Mouse (Mus musculus): Measurements from ENCODE around the gene Rassf5.
A peak's percentile ranks its signal among the peaks of the same experiment; 100 is the strongest.

Rassf5 gene

DNA sequence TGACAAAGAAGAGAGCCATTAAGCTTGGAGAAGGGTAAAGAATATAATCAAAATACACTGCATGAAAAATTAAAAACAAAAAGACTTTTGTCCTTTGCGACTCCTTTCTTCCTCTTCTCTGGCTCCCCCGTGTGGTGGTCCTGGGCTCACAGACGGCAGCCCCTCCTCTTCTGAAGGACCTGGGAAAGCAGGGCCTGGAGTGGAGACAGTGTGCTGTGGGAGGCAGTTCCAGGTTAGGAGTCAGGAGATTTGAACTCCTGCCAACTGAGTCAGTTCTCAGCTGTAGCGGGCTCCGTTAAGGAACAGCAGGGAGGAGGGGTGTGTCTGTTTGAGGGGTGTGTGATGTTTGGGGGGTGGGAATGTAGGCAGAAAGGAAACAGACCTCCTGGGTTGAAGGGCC, 37.5 kb downstream of the Rassf5 start:
- peak; percentile 69 to 86 for DNase-seq

DNA sequence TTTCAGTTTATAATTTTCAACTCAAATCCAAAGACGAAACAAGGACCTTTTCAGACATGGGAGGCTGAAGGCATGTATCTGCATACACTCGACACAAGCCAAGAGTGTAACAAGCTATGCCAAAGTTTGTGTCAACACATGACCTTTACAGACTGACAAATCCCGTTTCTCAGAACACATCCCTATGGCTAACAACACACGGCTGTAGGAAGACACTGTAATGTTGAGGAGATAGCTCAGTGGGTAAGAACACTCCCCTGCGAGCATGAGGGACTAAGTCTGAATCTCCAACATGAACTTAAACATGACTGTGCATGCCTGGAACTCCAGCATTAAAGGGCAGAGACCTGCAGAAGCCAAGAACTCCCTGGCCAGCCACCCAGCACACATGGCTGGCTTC, 38.7 kb downstream of the Rassf5 start:
- no peak for DNase-seq

DNA sequence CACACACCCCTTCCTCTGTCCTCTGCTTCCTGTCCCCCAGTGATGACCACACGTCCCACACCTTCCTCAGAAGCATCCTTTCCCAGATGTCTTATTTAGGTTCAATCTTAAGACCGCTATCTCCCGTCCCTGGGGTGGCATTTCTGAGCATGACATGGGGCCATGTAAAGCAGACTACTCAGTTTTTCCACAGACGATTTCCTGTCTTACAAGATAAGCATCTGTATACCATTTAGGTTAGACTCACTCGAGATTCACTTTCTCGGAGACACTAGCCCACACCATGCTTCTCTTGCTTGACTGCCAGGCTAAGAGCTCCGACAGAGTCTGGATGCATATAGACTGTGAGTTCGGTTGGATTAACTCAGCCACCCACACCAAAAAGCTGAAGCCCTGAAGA, 40.6 kb downstream of the Rassf5 start:
- DNase-seq, result no peak

DNA sequence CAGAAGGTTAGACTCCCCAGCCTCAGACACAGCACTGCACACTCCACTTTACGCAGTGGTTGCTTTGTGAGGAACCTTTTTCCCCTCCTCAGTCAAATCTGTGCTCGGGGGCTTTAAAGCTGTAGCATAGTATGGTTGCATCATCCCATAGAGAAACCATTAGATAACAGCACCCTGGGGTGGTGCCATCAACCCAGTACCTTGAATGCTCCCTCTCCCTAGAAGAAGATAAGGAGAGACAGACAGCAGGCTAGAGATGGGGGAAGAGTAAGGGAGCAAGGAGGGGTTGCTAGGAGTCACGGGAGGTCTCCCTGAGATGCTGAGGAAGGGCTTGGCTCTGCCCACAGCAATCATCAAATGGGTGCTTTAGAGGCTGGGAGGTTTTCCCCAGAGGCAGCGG, 43.7 kb downstream of the Rassf5 start:
- no peak for DNase-seq

DNA sequence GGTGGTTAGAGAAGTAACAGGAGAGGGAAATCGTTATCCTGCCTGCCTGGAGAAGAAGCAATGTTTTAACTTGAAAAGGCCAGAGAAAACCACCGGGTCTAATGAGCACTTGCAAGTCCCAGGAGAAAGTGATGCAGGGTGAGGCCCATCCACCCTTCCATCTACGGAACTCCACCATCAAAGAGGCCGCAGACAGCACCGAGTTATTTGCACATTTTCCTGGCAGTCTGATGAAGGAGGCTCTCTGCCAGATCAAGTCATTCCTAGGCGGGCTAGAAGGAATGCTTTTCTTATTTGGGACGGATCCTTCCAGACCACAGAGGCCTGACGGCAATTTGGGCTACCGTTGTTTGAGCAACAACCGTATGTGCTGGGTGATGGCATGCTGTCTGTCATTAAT, 44.5 kb downstream of the Rassf5 start:
- peak; percentile 33 to 54 for DNase-seq

DNA sequence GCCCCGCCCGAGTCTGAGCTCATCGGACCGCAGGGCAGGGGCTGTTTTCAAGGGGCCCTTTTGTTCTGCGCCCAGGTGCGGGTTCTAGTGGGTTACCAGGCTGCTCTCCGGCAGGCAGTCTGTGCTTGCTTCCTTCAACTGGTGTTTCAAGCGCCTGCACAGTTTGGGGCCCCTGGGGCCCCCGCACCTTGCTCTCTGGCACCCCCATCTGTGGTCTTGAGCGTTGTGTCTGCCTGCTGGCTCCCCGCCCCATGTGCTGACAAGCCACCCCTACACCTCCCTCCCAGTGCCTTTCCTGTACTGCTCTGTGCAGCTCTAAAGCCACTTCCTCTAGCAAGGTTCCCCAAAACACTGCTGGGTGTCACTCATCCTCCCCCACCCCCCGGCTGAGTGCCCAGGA, 45.1 kb downstream of the Rassf5 start:
- peak; percentile 85 to 87 for DNase-seq

DNA sequence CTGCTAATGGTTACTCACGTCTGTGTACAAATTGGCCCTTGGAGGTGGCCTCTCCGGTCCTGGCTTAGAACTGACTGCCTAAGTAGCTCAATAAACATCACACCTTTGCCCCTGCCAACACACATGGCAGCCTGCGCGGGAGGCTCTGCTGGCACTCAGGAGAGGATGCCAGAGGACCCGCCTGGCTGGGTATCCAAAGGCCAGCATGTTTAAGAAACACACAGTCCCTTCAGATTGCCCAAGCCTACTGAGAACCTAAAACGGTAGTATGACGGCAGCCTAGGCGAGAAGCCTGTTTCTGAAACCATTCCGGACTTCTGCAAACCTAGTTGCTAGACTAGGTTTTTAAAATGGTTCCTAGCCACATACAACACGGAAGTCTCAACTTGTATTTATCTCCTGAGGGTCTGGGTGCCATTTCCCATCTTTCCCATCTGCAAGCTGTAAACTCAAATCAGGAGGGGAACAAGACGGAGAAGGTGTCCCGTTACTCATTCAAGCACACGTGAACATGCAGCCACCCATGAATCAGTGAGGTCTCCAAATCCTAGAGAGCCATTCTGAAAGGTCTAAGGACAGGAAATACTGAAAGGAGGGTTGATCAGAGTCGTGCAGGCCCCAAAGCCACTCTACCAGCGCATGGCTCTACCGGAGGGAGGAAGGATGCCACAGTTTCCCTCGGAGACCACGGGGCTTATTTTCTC, 45.8 kb downstream of the Rassf5 start:
- peak; percentile 41 to 49 for DNase-seq

DNA sequence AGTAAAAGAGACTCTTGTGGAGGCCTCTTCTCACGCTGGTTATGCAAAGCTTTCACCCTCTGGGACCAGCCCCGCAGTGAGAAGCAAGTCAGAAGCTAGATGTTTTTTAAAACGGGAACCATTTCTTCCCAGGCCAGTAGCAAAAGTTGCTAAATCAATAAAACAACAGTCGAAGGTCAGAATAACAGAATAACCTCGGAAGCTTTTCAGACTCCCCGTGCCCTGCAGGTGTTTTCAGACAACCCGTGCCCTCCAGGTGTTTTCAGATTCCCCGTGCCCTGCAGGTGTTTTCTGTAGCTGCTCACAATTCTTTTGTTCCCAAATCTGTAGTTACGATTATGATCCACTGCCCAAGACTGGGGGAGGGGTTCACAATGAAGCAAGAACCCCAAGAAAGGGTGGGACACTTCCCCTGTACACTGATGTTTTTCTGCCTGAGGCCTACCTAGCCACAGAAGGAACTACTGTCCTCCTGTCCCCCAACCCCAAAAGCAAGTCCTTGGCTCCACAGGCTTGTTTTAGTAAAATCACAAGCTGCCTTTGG, 46.6 kb downstream of the Rassf5 start:
- no peak for DNase-seq

DNA sequence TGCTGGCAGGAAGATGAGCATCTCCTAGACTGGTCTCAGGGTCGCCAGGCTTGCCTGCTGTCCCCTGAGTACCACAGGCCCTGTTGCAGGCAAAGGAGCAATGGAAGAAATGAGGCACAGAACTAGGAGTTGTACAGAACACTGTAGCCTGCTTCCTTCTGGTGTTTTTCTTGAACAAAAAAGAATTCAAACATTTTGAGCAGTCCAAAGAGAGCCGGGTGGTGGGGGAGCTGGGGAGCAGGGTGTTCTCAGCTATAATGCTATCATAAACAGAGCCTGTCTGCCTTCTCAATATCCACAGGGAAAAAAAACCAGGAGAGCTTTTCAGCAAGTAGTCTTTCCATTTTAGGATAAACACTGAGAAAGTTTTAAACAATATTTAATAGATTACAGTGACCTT, 49.0 kb downstream of the Rassf5 start:
- DNase-seq, result no peak

DNA sequence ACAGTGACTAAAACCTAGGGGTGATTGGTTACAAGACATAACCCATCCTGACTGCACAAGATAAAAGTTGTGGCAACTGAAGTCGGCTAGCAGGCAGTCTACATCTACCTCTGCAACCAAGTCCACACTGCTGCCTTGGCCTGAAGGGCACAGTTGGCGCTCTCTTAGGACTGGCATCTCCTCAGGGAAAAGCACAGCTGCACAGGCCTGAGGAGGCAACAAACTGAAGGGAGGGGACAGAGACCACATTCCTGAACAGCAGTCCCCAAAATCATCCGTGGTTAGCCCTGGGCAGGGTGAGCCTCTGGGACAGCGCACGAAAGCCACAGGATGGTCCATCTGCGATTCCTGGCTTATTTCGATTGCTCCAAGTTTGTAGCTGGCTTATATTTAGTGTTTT, 49.4 kb downstream of the Rassf5 start:
- DNase-seq, result no peak

DNA sequence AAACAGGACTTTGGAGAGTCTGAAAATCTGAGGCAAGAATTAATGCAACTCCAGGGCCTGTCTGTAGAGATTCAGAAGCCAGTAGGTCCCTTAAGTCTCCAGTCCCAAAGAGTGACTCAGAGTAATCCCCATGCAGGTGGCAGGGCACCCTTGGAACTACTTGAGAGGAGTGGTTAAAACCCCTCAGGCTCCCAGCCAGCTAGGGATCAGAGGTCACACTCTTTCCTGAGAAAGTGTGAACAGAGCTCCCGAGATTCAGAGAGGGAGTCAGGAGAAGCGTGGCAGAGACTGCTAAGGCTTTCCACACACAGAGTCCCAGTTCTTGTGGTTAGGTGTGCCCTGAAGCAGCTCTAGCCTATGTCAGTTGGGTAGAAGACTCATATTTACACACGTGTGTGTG, 51.3 kb downstream of the Rassf5 start:
- DNase-seq, result peak; percentile 49 to 64

DNA sequence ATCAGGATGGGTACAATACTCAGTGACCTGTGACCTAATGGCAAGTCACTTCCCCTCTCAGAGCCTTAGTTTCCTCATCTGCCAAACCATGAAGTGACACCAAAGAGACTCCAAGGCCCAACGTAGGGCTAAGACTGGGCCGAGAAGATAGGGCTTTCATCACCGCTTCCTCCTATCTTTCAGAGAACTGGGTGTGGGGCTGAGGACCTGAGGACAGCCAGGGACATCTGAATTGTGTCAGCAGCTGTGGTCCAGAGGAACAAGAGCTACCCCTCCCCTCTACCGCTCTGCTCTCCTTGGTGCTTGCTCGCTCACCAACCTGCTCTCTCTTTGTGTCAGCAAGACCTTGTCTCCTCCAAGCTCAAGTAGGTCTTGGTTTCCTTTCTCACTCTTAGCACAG, 56.4 kb downstream of the Rassf5 start:
- peak; percentile 43 to 56 for DNase-seq

DNA sequence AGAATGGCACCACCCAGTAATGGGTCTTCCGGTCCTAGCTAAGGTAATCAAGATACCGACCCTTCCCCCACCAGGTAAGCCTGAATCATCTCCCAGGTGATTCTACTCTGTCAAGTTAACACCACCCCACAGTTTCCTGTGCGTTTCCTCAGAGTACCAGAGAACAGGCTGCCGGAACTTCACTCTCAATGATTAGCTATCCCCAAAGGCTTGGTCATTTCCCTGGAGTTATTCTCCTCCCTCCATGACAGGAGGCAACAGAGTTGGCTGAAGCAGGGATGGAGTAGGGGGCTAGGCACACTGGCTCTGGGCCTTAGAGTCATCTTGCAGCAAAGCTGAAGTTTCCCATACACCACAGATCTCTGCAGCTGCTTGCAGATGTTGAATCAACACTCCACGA, 57.2 kb downstream of the Rassf5 start:
- DNase-seq, result no peak

DNA sequence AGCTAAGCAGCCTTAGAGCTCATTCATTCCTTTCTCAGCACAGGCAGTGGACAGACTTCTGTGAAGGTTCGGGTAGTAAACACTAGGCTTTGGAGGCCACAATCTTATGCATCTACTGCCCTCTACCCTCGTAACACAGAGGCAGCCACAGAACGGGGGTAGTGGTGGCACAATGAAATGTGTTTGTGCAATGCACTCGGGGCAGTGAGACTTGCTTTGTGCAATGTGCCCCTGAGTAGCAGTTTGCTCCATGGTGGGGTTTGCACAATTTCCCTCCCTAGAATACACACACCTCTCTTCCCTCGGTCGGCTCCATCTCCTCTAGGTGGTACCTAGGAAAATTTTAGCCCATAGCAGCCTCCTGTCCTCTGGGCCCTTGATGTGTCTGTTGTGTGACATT, 58.1 kb downstream of the Rassf5 start:
- peak in 1 of 2 experiments; percentile 38 for DNase-seq

DNA sequence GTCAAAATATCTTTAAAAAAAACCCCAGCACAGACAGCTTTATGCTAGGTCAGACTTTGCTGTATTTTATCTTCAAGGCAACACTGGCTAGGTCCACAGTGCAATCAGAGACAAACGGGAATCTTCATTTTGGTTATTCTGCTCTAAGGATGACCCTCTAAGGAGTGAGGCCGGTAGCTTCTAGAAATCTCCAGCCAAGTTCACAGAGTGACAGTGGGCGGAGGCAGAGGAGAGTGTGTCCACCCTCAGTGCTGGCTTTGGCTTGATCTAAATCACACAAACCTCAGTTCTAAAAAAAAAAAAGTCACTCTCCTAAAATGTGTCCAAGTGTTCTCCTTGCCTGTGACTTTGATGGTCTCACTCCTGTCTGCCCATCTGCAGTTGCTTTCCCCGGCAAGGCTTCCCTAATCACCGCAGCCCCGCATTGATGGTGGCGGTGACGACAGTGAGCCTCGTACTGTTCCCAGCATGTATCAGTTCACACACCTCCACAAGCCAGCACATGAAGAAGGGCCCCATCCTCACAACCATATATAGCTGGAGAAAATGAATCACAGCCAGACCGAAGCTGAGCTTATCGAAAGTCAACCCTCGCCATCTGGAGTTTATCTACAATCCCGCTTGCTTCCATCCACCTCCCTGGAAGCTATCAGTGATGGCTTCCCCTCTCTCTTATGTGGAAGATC, 59.1 kb downstream of the Rassf5 start:
- no peak for DNase-seq

DNA sequence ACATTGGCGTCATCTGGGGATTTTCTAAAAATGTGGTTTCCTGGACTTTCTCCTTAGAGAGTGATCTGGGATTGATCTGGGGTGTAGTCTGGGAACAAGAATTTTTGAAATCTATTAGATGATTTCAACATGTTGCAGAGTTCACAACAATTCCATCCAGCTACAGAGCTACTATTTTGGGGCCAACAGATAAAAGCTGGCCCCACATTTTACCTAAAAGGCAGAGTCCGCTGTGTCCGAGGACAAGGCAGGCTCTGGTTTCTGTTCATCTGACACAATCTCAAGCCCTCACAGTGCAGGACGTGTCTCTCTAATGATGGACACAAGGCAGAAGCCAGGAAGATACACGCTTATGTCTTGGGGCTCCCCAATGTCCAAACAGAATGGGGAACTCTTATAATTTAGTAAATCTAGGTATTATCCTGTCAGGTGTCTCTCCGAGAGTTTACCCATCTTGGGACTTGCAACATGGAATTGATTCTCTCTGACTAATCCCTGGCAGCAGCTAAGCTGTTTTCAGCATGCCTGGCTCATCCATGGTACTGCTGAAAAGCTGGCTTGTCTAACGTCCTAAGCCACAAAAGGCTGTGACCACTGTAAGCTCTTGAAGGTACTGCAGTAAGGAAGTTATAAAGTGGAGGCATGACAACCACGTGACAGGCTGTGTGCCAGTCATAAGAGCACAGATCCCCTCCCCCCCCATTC, 60.0 kb downstream of the Rassf5 start:
- DNase-seq, result no peak

DNA sequence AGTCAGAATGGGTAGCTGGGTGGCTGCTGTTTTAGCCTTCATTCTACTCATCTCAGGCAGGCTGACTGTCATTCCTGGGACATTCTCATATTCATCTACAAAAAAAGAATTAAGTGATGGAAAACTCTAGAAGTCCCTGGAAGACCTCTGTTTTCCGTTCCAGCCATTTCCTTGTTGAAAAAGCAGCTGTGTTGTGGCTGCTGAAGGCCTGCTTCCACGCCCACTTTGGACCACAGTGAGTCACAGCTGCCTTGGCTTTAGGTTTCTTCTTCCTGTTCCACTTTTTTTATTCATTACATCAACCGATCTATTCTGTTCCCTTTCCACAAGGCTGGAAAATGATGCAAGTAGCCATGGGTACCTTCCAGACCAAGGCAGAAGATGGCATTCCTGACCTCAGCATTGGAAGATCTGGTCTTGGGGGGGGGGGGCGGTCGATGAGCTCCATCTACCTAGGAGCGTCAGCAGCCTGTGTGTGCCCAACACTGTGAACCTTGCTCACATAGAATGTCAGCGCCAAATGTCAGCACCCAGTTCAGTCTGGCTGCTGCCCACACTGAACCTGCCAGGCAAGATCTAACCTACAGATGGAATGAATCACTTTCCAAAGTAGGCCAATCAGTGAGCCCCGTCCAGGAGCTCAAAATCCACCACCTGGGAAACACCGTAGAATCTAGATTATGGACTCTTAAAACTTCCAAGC, 60.7 kb downstream of the Rassf5 start:
- DNase-seq, result peak; percentile 58 to 71

DNA sequence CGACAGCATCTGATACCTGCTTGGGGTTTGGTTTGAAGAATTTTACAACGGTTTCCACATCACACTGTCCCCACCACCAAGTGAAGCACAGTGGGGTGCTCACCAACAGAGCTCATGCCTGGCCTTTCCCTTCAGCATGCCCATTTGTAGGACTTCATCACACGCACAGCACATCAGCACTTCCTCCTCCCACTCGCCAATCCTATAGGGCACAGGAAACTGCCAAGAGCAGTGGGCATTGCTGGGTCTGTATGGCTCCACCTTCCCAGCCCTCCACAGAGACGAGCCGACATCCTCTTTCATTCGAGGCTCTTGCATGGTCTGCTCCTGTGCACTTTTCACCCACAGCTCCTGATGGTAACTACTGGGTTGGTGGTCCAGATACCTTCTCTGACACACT, 61.9 kb downstream of the Rassf5 start:
- no peak for DNase-seq

DNA sequence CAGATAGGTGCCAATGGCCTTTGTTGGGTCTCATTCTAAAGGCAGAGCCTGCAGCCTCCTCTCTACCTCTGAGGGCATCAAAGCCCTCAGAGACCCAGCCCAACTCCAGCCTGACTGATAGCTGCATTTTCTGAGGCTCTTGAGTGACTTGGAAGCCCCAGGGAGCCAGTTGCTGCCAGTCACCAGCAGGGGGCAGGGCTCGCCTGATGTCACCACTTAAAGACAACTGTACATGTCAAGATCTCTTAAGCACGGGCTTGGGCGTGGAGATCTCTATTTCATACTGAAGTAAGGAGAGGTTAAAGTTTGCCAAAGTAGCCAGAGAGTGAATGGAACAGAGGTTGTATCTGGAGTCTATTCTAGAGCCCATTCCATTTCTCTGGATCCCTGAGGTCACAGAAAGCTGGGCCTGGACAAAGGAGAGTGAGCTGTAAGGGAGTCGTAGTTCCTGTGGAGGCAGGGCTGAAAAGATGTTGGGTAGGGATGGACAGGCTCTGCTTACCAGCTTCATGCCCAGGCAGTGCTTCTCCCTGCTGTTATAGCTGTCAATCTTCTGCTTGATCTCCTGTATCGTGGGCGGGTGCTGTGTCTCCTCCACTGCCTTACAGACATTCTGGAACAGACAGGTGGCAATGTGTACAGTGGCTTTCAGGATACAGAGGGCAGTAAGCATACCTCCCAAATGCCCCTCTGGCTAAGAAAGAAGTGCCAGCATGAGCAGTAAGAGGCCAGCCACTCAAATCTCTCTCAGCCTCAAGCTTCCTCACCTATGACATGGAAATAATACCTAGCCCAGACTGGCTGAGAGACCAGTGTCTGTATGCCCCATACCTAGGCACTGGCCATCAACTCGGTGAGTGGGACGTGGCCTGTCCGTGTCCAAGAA, 63.2 kb downstream of the Rassf5 start:
- DNase-seq, result peak; percentile 82 to 88

DNA sequence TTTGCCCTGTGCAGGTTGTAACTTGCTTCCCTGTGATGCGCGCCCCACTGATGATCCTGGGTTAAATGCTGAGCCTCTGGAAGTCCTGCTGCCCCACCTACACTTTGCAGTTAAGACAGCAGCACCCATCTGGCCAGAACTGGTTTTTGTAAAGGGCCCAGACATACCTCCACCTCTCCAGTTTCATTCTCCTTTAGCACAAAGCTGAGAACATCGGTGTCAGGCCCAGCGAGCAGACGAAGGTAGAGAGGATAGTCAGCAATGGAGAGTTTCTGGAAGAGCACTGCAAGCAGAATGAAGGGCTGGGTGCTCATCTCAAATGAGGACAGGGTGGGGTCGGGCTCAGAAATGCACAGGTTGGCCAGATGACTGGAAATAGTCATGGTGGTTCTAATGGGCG, 64.7 kb downstream of the Rassf5 start:
- no peak for DNase-seq

DNA sequence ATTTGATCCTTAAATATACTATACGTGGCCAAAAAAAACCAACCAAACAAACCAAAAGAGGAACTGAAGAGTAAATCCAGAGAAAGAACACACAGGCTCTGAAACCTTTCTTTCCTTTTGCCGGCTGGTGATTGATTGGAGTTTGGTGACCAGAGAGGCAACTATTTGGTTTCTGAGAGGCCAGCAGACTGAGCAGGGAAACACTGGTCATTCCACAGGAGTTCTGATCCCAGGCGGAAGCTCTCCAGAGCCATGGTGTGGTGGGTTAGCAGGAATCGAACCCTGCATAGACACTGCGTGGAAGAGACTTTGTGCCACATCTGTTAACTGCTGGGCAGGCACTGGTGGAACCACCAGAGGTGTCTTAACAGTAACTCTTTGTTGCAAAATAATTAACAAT, 67.0 kb downstream of the Rassf5 start:
- no peak for DNase-seq

DNA sequence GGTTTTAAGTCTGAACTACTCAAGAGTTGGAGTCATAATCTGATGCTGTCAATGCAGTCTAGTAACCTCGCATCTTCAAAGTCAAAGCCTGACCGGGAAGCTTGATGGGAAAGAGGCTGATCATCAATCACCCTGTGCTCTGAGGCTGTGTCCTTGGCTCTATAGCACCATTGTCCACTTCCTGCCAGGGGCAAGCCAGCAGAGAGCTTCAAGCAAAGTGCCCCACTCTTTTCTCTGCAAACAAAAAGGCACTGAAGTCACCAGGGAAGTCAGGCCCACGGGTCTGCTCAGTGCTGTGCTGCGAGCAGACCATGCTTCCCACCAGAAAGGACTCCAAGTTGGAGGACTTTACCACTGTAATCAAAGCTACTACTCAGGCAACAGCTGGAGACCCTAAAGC, 67.8 kb downstream of the Rassf5 start:
- no peak for DNase-seq
